Mouse (Mus musculus) activated CD4-positive, CD25-positive, alpha-beta regulatory T cell, adult 4 months (primary cell): ENCODE measurements around the gene Klhdc7a. TPM values are rescaled to one million over a fixed set of nuclear protein-coding genes. Genes with fewer than 3 reads are reported as not detected.

ENCODE experiments used
- ATAC-seq: one replicate; pipeline ENCODE4 v1.8.0; 2017
- polyA plus RNA-seq, 2 experiments: library from polyadenylated mRNA; unstranded; fragments of 100-300 nt; shearing (Covaris generic); gene quantifications; one replicate each; pipeline ENCODE4 v1.2.1; 2017

Gene Klhdc7a
- polyA plus RNA-seq, 2 experiments from 2014 or later, result not detected

DNA sequence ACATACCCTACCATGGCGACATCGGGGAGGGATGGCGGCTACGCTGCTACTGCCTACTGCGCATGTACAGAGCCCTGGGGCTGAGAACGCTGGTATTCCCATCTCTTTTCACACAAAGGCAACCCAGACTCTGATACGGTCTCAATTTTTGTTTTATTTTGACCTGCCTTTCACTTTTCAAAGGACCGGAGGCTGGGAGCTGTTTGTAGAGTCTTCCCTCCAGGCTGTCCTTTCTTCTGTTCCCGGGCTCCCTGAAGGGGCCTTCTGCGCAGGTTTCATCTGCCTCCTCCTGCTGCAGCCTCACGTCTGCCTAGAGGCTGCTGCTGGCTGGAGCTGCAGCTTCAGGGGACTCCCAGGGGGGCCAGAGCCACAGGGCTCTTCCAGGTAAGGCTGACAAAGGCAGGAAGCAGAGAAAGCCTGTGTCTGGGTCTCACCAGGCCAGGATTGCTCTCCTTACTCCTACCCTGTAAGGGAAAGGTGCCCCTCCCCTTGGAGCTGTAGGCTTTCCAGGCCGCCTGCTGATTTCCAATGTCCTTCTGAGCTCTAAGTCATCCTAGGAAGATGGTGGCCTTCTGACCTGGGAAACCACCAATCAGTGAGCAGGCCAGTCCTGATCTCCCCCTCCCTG lies 7.6 kb downstream of the Klhdc7a start:
- no peak for ATAC-seq

DNA sequence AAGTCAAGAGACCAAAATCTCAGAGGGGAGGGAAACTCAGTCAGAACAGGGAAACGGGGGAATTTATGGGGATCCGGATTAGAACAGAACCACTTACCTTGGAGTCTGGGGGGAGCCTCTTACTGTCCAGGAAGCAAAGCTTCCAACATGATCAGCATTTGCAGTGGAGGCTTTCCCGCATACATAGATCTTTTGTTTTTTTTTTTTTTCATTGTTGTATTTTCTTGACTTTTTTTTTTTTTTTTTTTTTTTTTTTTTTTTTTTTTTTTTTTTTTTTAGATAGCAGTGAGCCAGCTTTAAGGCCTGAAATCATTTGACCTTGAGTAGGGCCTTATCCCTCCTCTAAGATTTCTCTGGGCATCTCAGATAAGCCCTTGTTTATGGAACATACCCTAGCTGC lies 8.6 kb downstream of the Klhdc7a start:
- no peak for ATAC-seq

DNA sequence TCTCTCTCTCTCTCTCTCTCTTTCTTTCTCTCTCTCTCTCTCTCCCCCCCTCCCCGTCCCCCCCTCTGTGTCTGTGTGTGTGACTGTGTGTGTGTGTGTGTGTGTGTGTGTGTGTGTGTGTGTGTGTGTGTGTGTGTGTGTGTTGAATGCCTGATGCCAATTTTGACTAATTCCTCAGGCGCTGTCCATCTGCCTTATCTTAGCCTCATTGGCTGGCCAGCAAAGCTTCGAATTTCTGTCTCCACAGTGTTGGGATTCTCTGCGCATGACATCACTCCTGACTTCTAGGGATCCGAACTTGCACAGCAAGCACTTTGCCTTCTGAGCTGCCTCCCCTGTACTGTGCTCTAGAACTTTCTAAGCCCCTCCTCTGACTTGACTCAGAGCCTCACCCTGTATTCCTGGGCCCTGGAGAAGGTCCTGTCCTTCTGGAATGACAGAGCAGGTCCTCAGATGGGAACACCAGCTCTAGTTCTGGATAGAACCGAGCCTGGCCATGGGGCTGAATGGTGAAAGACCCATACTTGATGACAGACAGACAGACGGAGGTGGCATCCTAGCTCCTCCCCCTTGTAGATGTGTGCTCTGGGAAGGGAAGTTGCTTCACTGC lies 16.8 kb downstream of the Klhdc7a start:
- no peak for ATAC-seq

DNA sequence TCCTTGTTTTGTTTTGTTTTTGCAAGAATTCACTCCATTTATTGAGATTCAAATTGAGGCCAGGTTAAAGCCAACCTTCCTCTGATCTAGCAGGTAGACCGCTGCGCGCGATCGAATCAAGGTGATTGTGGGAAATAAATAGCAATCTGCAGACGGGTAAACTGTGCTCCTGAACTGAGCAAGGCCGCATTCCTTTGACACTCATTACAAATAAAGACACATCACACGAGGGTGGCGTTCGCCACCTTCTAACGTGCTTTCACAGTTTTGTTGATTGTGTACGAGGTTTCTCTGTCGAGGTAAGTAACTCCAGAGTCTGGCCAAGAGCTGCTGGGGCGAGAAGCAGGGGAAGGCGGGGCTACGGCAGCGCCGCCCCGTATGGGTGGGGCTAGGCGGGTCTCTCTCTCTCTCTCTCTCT lies 17.4 kb downstream of the Klhdc7a start:
- no peak for ATAC-seq

DNA sequence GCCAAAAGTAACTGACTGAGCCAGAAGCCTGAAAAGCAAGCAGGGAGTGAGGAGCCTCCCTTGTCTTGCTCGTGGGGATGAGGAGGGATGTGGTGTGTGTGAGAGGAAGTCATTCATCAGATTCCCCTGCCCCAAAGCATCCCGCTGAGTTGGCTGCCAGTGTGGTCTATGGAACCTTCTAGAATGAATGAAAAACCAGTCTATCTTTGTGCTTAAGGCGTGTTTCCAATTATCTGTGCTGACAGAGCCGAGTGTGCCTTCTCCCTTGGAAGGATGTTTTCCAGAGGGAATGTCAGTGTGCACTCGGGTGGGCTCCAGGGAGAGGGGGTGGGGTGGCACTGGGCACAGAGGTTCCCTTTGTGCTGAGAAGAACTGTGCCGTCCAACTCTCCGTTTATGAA lies 19.2 kb downstream of the Klhdc7a start:
- no peak for ATAC-seq

DNA sequence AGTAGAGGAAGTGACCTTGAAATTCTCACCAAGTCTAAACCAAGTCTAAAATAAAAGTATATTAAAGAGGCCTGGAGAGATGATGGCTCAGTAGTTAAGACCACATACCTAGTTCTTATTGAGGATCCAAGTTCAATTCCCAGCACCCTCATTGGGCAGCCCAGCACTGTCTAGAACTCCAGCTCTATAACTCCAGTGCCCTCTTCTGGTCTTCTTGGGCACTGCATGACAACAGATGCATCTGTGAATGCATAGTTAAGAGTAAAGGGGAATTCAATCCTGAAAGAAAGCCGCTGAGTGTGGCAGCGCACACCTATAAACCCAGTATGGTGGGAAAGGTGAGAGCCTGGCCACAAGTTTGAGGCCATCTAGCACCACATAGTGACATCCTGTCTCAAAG lies 20.5 kb downstream of the Klhdc7a start:
- ATAC-seq, result no peak

DNA sequence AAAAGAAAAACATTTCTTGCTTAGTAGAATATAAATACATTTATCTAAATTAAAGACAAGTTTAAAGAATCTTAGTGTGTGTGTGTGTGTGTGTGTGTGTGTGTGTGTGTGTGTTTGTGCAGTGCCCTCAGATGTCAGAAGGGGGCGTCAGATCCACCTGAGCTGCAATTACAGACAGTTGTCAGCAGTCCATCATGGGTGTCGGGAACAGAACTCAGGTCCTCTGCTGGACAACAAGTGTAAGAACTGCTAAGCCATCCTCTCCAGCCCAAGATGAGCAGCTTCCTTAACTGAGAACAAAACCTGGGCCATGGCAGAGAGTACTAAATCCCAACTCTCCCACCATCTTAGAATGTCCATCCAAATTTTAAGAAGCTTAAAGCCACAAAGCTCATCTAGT lies 26.0 kb downstream of the Klhdc7a start:
- no peak for ATAC-seq

GRCm38 (mm10) chr4:139935557-139935956 lies 32.3 kb downstream of the Klhdc7a start:
- no peak for ATAC-seq

- no peak for ATAC-seq
Observed at GRCm38 (mm10) chr4:139932970-139933801, 34.6 kb downstream of the Klhdc7a start.

- ATAC-seq, result no peak
Observed at GRCm38 (mm10) chr4:139931790-139932510, 35.9 kb downstream of the Klhdc7a start.

- no peak for ATAC-seq
Observed at GRCm38 (mm10) chr4:139930885-139931284, 36.9 kb downstream of the Klhdc7a start.

DNA sequence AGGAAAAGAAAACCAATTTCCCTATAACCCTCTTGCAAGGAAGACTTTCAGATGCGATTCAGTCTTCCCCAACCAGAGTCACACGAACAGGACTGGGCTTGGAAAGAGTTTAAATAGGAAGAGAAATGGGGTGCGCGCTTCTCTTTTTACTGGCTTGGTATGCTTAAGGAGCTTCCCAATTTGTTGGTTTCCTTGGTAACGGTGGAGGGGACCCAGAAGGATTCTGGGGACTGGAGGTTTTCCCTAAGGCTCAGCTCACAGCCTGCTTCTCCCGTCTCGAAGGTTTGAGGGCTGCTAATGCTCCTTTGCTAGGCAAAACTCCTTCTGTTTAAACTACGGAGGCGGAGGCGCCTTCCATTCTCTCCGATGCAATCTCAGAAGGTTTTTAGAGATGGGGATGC lies 41.7 kb downstream of the Klhdc7a start:
- no peak for ATAC-seq

DNA sequence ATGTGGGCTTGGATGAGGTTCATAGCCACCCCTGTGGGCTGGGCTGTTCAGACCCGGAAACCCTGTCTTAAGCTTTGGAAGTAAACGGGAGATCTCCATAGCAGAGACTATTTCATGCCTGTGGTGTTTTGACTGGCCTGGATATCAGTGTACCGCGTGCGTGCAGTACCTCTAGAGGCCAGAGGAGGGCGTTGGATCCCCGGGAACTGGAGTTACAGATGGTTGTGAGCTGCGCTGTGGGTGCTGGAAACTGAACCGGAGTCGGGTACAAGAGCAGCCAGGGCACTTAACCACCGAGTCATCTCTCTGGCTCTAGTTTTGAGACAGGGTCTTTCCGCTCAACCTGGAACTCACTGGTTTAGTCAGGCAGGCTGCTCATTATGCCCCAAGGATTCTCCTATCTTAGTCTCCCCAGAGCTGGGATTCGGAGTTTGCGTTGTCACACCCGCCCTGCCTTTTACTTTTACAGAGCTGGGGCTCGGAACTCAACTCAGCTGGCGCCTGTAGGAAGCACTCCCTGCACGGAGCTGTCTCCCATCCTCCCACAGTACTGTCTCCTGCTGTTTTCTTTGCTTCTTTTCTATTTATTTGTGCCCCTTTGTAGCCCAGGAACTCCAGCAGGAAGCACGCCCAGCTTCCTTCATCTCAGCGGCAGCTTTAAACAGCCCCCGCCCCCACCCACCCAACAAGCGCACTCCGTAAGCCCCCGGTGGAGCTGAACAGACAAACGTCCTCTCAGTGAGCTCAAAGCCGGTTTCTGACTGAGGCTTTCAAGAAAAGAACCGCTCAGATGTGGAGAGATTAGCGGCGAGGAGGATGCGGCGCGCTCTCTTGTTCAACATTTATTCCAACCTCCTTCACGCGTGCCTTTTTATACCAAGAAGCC lies 42.3 kb downstream of the Klhdc7a start:
- no peak for ATAC-seq

- ATAC-seq, result no peak
Observed at GRCm38 (mm10) chr4:139916731-139917130, 51.1 kb downstream of the Klhdc7a start.

Other genes starting within 250 kb of the Klhdc7a start
- not detected for gene Pax7, start 134.5 kb downstream of the Klhdc7a start, polyA plus RNA-seq